Mouse (Mus musculus): ENCODE data around the gene Loxl1. TPM values are rescaled to one million over a fixed set of nuclear protein-coding genes. Genes with fewer than 3 reads are reported as not detected.

Loxl1 gene
- polyA plus RNA-seq, 1 experiment from 2014 or later = 37.1 TPM

DNA sequence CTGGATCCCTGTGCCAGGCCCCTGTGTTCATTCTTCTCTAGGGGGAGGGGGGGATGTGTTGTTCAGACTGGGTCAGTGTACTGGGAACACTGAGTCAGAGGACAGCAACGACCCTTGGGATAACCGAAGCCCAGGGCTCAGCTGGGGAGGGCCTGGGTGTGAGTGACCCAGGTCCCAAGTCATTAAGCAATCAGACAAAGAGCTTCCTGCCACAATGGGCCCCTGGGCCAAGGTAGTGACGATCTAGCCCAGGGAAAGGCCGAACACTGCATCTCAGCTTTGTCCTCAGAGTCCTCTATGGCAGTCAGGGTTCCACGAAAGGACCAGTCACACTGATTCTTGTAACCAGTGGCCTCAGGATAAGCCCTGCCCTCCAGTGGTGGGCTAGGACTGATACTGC is 9.9 kb downstream of the Loxl1 start:
- no peak for ATAC-seq (ENCODE audit: insufficient read depth)
- Histone ChIP-seq H3K9me3 (ENCODE audit: low read depth, low read length) (no peaks in the 10 kb centered on the region), H3K27ac (ENCODE audit: low read depth) (peak overlapping the region; percentile 64), H3K9ac (no peak overlapping the region), H3K27me3 (ENCODE audit: insufficient read depth, low read length) (no peaks in the 10 kb centered on the region), H3K4me2 (no peak overlapping the region), H3K36me3 (ENCODE audit: insufficient read depth) (no peaks in the 10 kb centered on the region), H3K4me3 (ENCODE audit: low read depth, low read length) (no peak overlapping the region), H3K4me1 (ENCODE audit: insufficient read depth) (peaks cover 38% of the 10 kb centered on the region)
- DNase-seq = no peak
- TF ChIP-seq CTCF (IDR thresholded peaks at IDR 0.05; ENCODE audit: low read depth) = peak; percentile 18; the same call in 1 of the 2 replicates
- WGBS = 60% methylated on average over 5 of the region's 5 CpGs

DNA sequence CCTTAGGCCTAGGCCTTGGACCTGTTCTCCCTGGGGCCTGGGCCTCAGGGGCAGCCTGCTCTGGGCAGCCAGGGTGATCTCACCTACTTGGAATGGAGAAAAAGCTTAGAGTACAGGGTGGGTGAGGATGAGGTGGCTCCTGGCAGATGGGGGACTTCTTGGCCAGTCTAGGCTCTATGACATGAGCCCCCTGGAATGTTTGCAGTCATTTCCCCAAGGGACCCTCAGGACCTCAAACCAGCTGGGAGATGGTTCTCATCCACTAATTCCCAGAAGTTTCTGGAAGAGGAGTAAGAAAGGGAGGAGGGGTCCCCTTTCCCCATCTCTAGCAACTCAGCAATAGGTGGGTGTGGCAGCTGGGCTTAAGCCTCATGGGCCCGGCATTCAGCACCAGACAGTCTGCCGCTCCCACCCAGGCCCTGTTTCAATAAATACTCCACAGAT is 13.6 kb downstream of the Loxl1 start:
- Histone ChIP-seq H3K9ac (no peak overlapping the region; the same call in 1 of the 2 replicates), H3K4me3 (ENCODE audit: low read depth, low read length) (no peak overlapping the region), H3K9me3 (ENCODE audit: low read depth, low read length) (no peaks in the 10 kb centered on the region), H3K27ac (ENCODE audit: low read depth) (peak overlapping the region; percentile 84), H3K36me3 (ENCODE audit: insufficient read depth) (no peaks in the 10 kb centered on the region), H3K4me2 (no peak overlapping the region), H3K4me1 (ENCODE audit: insufficient read depth) (peaks cover 27% of the 10 kb centered on the region), H3K27me3 (ENCODE audit: insufficient read depth, low read length) (no peaks in the 10 kb centered on the region)
- ATAC-seq (ENCODE audit: insufficient read depth) = peak; percentile 58
- DNase-seq = peak; percentile 46
- no peak for TF ChIP-seq CTCF (IDR thresholded peaks at IDR 0.05; ENCODE audit: low read depth)
- 19% methylated on average over 2 of the region's 2 CpGs for WGBS

DNA sequence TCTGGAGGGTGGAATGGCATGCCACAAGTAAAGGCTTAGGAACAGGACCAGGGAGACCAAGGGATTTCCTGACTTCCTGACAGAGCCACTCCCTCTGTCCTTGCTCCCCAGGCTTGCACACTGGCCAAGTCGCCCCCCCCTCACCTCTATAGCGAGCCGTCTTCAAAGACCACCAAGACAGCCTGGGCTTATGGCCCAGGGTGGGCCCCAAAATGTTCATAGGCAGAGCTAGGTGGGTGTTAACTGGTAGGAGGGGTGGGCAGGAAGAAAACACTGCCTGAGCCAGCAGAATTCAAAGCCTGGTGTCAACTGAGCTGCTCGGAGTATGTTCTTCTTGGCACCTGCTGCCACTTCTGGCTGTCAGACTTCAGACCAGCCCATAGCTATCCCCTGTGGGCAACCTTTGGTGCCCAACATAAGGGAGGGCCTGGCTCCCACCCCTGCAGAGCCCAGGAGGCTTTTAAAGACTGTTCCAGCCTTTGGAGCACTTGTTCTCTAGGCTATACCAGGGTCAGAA is 15.0 kb downstream of the Loxl1 start:
- Histone ChIP-seq H3K9me3 (ENCODE audit: low read depth, low read length) (no peaks in the 10 kb centered on the region), H3K9ac (no peak overlapping the region), H3K4me3 (ENCODE audit: low read depth, low read length) (no peak overlapping the region), H3K27me3 (ENCODE audit: insufficient read depth, low read length) (no peaks in the 10 kb centered on the region), H3K36me3 (ENCODE audit: insufficient read depth) (no peaks in the 10 kb centered on the region), H3K4me2 (no peak overlapping the region), H3K27ac (ENCODE audit: low read depth) (peak overlapping the region; percentile 58; the same call in 1 of the 2 replicates), H3K4me1 (ENCODE audit: insufficient read depth) (peaks cover 17% of the 10 kb centered on the region)
- DNase-seq (no peak), ATAC-seq (ENCODE audit: insufficient read depth) (no peak)
- TF ChIP-seq CTCF (IDR thresholded peaks at IDR 0.05; ENCODE audit: low read depth) = no peak
- 55% methylated on average over 4 of the region's 4 CpGs for WGBS

DNA sequence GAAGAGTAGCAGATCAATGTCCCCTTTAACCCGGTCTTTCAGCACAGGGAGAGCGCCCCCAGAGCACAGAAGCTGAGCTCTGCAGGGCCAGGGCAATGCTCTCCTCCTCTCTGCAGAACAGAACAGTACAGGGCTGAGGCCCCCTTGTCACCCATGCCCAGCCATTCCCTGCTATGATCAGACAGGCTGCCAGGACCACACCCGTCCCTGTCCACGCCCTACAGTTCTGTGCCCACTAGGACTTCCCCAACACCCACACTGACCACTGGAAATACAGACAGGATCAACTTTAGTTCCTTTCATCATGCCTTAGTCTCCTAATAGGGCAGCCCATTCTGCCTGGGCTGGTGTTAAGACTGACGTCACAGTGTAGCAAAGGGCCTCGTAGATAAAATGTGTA is 15.9 kb downstream of the Loxl1 start:
- no peak overlapping the region for H3K4me2 ChIP-seq
- ATAC-seq (ENCODE audit: insufficient read depth) = no peak
- no peak for DNase-seq
- no peak for TF ChIP-seq CTCF (IDR thresholded peaks at IDR 0.05; ENCODE audit: low read depth)
- no peak overlapping the region for H3K4me3 ChIP-seq (ENCODE audit: low read depth, low read length)
- no peak overlapping the region for H3K27ac ChIP-seq (ENCODE audit: low read depth)
- no peaks in the 10 kb centered on the region for H3K9me3 ChIP-seq (ENCODE audit: low read depth, low read length)
- 64% methylated on average over 6 of the region's 6 CpGs for WGBS
- H3K4me1 ChIP-seq (ENCODE audit: insufficient read depth) = peaks cover 15% of the 10 kb centered on the region
- H3K27me3 ChIP-seq (ENCODE audit: insufficient read depth, low read length) = no peaks in the 10 kb centered on the region
- H3K9ac ChIP-seq = no peak overlapping the region
- H3K36me3 ChIP-seq (ENCODE audit: insufficient read depth) = no peaks in the 10 kb centered on the region

DNA sequence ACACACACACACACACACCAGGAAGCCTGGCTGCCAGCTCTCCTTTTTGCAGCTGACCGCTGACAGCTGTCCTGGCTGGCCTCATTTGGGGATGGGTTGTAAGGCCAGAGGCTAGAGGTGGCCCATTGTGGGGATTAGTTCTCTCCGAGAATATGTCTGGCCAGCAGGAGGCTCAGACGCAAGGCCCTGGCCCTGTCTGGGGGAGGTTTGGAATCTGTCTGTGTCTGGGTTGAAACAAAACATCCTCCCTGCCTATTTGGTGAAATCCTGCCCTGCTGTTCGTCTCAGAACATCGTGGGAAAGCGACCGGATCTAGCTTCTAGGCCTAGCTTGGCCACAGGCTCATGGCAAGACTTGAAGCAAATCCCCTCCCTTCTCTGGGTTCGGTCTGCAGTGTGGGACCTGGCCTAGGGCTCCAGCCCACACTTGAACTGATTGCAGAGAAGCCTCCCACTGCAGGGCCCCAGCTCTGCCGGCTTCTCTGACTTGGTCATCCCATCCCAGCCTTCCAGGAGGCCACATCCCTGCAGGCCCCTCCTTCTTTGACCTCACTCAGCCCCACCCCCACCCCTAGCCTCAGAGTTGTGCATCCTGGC is 17.1 kb downstream of the Loxl1 start:
- Histone ChIP-seq H3K4me1 (ENCODE audit: insufficient read depth) (peaks cover 15% of the 10 kb centered on the region), H3K9me3 (ENCODE audit: low read depth, low read length) (no peaks in the 10 kb centered on the region), H3K4me3 (ENCODE audit: low read depth, low read length) (no peak overlapping the region), H3K9ac (no peak overlapping the region), H3K27me3 (ENCODE audit: insufficient read depth, low read length) (no peaks in the 10 kb centered on the region), H3K36me3 (ENCODE audit: insufficient read depth) (no peaks in the 10 kb centered on the region), H3K4me2 (no peak overlapping the region), H3K27ac (ENCODE audit: low read depth) (peak overlapping the region; percentile 87)
- ATAC-seq (ENCODE audit: insufficient read depth) = peak; percentile 71
- WGBS = 26% methylated on average over 9 of the region's 9 CpGs
- DNase-seq = peak; percentile 74
- peak; percentile 51 for TF ChIP-seq CTCF (IDR thresholded peaks at IDR 0.05; ENCODE audit: low read depth)

DNA sequence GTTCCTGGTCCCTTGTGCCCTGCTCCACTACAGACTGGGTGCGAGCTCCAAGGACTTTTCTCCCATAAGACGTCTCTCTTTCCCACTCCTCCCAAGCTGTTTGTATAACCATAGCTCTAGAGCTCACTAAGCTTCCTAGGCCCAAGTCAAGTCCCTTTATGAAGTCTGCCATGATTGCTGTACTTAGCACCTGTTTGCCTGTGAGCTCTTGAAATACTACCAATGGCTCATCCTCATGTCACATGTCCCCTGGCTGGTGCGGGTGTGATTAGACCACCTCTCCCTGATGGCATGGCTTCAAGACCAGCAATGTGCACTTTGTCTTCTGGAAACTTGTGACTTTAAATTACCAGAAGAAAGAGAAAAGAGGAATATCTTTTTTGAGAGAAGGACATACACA is 17.6 kb downstream of the Loxl1 start:
- H3K4me3 ChIP-seq (ENCODE audit: low read depth, low read length) = no peak overlapping the region
- no peaks in the 10 kb centered on the region for H3K36me3 ChIP-seq (ENCODE audit: insufficient read depth)
- DNase-seq (no peak), ATAC-seq (ENCODE audit: insufficient read depth) (no peak)
- no peaks in the 10 kb centered on the region for H3K27me3 ChIP-seq (ENCODE audit: insufficient read depth, low read length)
- no peaks in the 10 kb centered on the region for H3K9me3 ChIP-seq (ENCODE audit: low read depth, low read length)
- no peak overlapping the region for H3K9ac ChIP-seq
- TF ChIP-seq CTCF (IDR thresholded peaks at IDR 0.05; ENCODE audit: low read depth) = no peak
- peaks cover 15% of the 10 kb centered on the region for H3K4me1 ChIP-seq (ENCODE audit: insufficient read depth)
- WGBS = 71% methylated on average over 3 of the region's 3 CpGs
- peak overlapping the region; percentile 87 for H3K27ac ChIP-seq (ENCODE audit: low read depth)
- H3K4me2 ChIP-seq = no peak overlapping the region

DNA sequence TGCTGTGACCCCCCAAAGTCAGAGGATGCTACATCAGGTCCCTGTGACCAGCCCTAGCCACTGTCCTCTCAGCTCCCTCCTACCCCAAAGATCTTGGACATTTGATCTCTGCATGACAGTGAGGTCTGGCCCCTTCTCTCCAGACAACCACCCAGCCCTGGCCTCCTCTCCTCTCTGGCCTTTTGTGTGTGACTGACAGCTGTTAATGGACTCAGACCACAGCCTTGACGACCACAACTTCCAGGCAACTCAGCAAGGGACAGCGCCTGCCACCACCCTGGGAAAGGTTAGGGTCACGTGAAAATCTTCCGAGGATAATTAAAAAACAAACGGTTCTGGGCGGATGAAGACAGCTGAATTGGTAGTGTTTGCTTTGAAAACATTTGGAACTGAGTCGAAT is 18.5 kb downstream of the Loxl1 start:
- WGBS = 47% methylated on average over 7 of the region's 7 CpGs
- Histone ChIP-seq H3K27me3 (ENCODE audit: insufficient read depth, low read length) (no peaks in the 10 kb centered on the region), H3K4me2 (no peak overlapping the region), H3K4me1 (ENCODE audit: insufficient read depth) (peaks cover 11% of the 10 kb centered on the region; the same call in 1 of the 2 replicates), H3K9ac (no peak overlapping the region), H3K4me3 (ENCODE audit: low read depth, low read length) (no peak overlapping the region), H3K27ac (ENCODE audit: low read depth) (no peak overlapping the region), H3K9me3 (ENCODE audit: low read depth, low read length) (no peaks in the 10 kb centered on the region), H3K36me3 (ENCODE audit: insufficient read depth) (no peaks in the 10 kb centered on the region)
- ATAC-seq (ENCODE audit: insufficient read depth) (no peak), DNase-seq (no peak)
- no peak for TF ChIP-seq CTCF (IDR thresholded peaks at IDR 0.05; ENCODE audit: low read depth)

Data from lung, embryonic 14.5 days (tissue).